Mouse (Mus musculus) MEL (cell line): ENCODE results near the gene Mpzl1. TPM values are rescaled to one million over a fixed set of nuclear protein-coding genes. Genes with fewer than 3 reads are reported as not detected.

Experiments used
- DNase-seq: peaks from one replicate; pipeline ENCODE4 v3.0.0; 2011; ENCODE audit warnings: low read depth, low spot score
- H3K27ac ChIP-seq: 2 replicates; pipeline ENCODE4 v1.5.1; 2012; ENCODE audit warnings: low read depth, mild to moderate bottlenecking, control low read depth, low read length, moderate library complexity; ENCODE audit not compliant: control insufficient read depth
- H3K27me3 ChIP-seq, 2 experiments: fragments of 150-350 bp in 1 of 2; sonication (generic) in 1 of 2; 2 replicates each; pipeline ENCODE4 v1.6.1; 2012; ENCODE audit warnings: low read length in 2 of 2, mild to moderate bottlenecking in 2 of 2, improper control_type of control experiment in 1 of 2, moderate library complexity in 1 of 2; ENCODE audit not compliant: insufficient read depth in 2 of 2, control insufficient read depth in 1 of 2
- H3K36me3 ChIP-seq, 2 experiments: 2 replicates each; pipeline ENCODE4 v1.6.1; 2012 to 2014; ENCODE audit warnings: low read length in 2 of 2, improper control_type of control experiment in 1 of 2, inconsistent platforms in 1 of 2, mild to moderate bottlenecking in 1 of 2; ENCODE audit not compliant: insufficient read depth in 2 of 2, control insufficient read depth in 1 of 2
- H3K4me1 ChIP-seq, 2 experiments: fragments of 150-350 bp in 1 of 2; sonication (generic) in 1 of 2; 2 replicates each; pipeline ENCODE4 v1.6.1; 2012; ENCODE audit warnings: low read length in 2 of 2, improper control_type of control experiment in 1 of 2, mild to moderate bottlenecking in 1 of 2; ENCODE audit not compliant: insufficient read depth in 2 of 2, control insufficient read depth in 1 of 2
- H3K4me3 ChIP-seq, 2 experiments: fragments of 150-350 bp in 1 of 2; sonication (generic) in 1 of 2; 2 replicates each; pipeline ENCODE4 v1.5.1; 2012; ENCODE audit warnings: low read depth in 2 of 2, low read length in 2 of 2, mild to moderate bottlenecking in 2 of 2, moderate library complexity in 2 of 2, control low read depth in 1 of 2, improper control_type of control experiment in 1 of 2; ENCODE audit not compliant: control insufficient read depth in 1 of 2, insufficient read depth in 1 of 2
- H3K79me2 ChIP-seq: 2 replicates; pipeline ENCODE4 v1.6.1; 2012; ENCODE audit warnings: mild to moderate bottlenecking, low read length, moderate library complexity; ENCODE audit not compliant: control insufficient read depth, poor library complexity, insufficient read depth
- H3K9ac ChIP-seq: 2 replicates; pipeline ENCODE4 v1.6.1; 2012; ENCODE audit warnings: low read depth, mild to moderate bottlenecking, control low read depth, low read length, moderate library complexity; ENCODE audit not compliant: control insufficient read depth, poor library complexity, severe bottlenecking
- H3K9me3 ChIP-seq: fragments of 150-350 bp; sonication (generic); replicated peaks from 2 replicates; pipeline ENCODE4 v1.6.1; 2012; ENCODE audit warnings: mild to moderate bottlenecking, low read length, improper control_type of control experiment, moderate library complexity; ENCODE audit not compliant: insufficient read depth
- CHD1 ChIP-seq: IDR thresholded peaks from 2 replicates; pipeline ENCODE4 v1.6.1; 2012; ENCODE audit warnings: low read depth, mild to moderate bottlenecking, inconsistent platforms, low read length, improper control_type of control experiment
- ETS1 ChIP-seq: IDR thresholded peaks from 2 replicates; pipeline ENCODE4 v1.6.1; 2012; ENCODE audit warnings: low read depth, mild to moderate bottlenecking, inconsistent platforms, low read length, improper control_type of control experiment, moderate library complexity
- GABPA ChIP-seq: IDR thresholded peaks from 2 replicates; pipeline ENCODE4 v1.6.1; 2012; ENCODE audit warnings: low read depth, mild to moderate bottlenecking, inconsistent platforms, low read length, improper control_type of control experiment, moderate library complexity
- GATA1 ChIP-seq: IDR thresholded peaks from 2 replicates; pipeline ENCODE4 v1.6.1; 2011; ENCODE audit warnings: low read depth, low read length, improper control_type of control experiment
- HCFC1 ChIP-seq: IDR thresholded peaks from 2 replicates; pipeline ENCODE4 v1.6.1; 2012; ENCODE audit warnings: low read depth, mild to moderate bottlenecking, inconsistent platforms, low read length, improper control_type of control experiment, moderate library complexity
- JUND ChIP-seq: IDR thresholded peaks from 2 replicates; pipeline ENCODE4 v1.6.1; 2011; ENCODE audit warnings: low read depth, mild to moderate bottlenecking, improper control_type of control experiment, low read length
- KAT2A ChIP-seq: conservative IDR thresholded peaks from 2 replicates; pipeline ENCODE4 v1.6.1; 2012; ENCODE audit warnings: low read depth, low read length, improper control_type of control experiment, inconsistent platforms
- MAX ChIP-seq: IDR thresholded peaks from 2 replicates; pipeline ENCODE4 v1.6.1; 2011; ENCODE audit warnings: low read length, improper control_type of control experiment
- MAZ ChIP-seq: IDR thresholded peaks from 2 replicates; pipeline ENCODE4 v1.6.1; 2012; ENCODE audit warnings: low read depth, mild to moderate bottlenecking, inconsistent platforms, low read length, improper control_type of control experiment
- MXI1 ChIP-seq: IDR thresholded peaks from 2 replicates; pipeline ENCODE4 v1.6.1; 2011; ENCODE audit warnings: mild to moderate bottlenecking, low read depth, low read length, improper control_type of control experiment
- MYB ChIP-seq: IDR thresholded peaks from 2 replicates; pipeline ENCODE4 v1.6.1; 2011; ENCODE audit warnings: mild to moderate bottlenecking, low read depth, low read length, improper control_type of control experiment
- NRF1 ChIP-seq: IDR thresholded peaks from 2 replicates; pipeline ENCODE4 v1.6.1; 2014; ENCODE audit warnings: low read depth, mild to moderate bottlenecking, inconsistent platforms, low read length, improper control_type of control experiment, moderate library complexity; ENCODE audit not compliant: poor library complexity, insufficient read depth, severe bottlenecking
- POLR2A ChIP-seq, 2 experiments: IDR thresholded peaks; 2 replicates each; pipeline ENCODE4 v1.6.1; 2011 to 2012; ENCODE audit warnings: low read length in 2 of 2, mild to moderate bottlenecking in 2 of 2, control low read depth in 1 of 2, improper control_type of control experiment in 1 of 2, low read depth in 1 of 2, moderate library complexity in 1 of 2; ENCODE audit not compliant: control insufficient read depth in 1 of 2, insufficient read depth in 1 of 2, poor library complexity in 1 of 2
- POLR2AphosphoS2 ChIP-seq: IDR thresholded peaks from 2 replicates; pipeline ENCODE4 v1.6.1; 2011; ENCODE audit warnings: low read length, improper control_type of control experiment
- RCOR1 ChIP-seq: IDR thresholded peaks from 2 replicates; pipeline ENCODE4 v1.6.1; 2012; ENCODE audit warnings: low read depth, mild to moderate bottlenecking, inconsistent platforms, low read length, improper control_type of control experiment
- SIN3A ChIP-seq: IDR thresholded peaks from 2 replicates; pipeline ENCODE4 v1.6.1; 2012; ENCODE audit warnings: low read length, improper control_type of control experiment, inconsistent platforms
- TCF12 ChIP-seq: IDR thresholded peaks from 2 replicates; pipeline ENCODE4 v1.6.1; 2014; ENCODE audit warnings: low read depth, mild to moderate bottlenecking, inconsistent platforms, low read length, improper control_type of control experiment, moderate library complexity
- USF2 ChIP-seq, 2 experiments: IDR thresholded peaks; 2 replicates each; pipeline ENCODE4 v1.6.1; 2011 to 2012; ENCODE audit warnings: improper control_type of control experiment in 2 of 2, low read length in 2 of 2, borderline replicate concordance in 1 of 2, inconsistent platforms in 1 of 2, low read depth in 1 of 2, mild to moderate bottlenecking in 1 of 2; ENCODE audit not compliant: insufficient read depth in 1 of 2
- ZNF384 ChIP-seq: IDR thresholded peaks from 2 replicates; pipeline ENCODE4 v1.6.1; 2012; ENCODE audit warnings: low read depth, mild to moderate bottlenecking, inconsistent platforms, low read length, improper control_type of control experiment
- polyA plus RNA-seq, 2 experiments: library from polyadenylated mRNA; stranded (reverse) in 1 of 2; unstranded in 1 of 2; fragments of >175 nt in 1 of 2; fragments of >200 nt in 1 of 2; gene quantifications; 2 replicates each; pipeline versions ENCODE4 v1.2.1 to v1.2.4; 2012; ENCODE audit warnings: low replicate concordance in 2 of 2, low read depth in 1 of 2; ENCODE audit not compliant: insufficient read length in 2 of 2, insufficient read depth in 1 of 2, missing spikeins in 1 of 2
- total RNA-seq: library from RNA; depleted of rRNA; stranded (reverse); fragments of 300-350 nt; gene quantifications from 2 replicates; pipeline ENCODE4 v1.2.3, GENCODE M21; 2012

Mpzl1 gene
- total and polyA plus RNA-seq, 3 experiments = 3.2 to 19.8 TPM; not detected in 1

DNA sequence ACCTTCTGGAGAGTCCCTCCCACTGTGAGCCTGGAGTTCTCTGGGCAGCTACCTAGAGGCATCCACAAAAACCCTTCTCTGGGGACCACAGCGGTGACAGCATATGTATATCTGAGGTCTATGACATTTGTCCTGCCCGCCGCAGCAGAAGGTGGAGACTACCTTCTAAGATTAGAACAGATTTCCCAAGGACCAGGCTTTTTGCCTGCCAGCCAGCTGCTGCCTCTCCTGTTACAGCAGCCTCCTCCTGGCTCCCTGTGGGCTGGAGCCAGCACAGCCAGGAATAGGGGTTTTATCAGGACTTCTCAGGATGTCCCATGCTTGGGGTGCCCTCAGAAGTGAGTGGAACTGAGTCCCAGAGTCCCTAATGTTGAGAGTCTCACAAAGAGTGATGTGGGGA, 42.7 kb upstream of the Mpzl1 start:
- TF ChIP-seq HCFC1 (no peak), ZNF384 (no peak), KAT2A (no peak), GABPA (no peak), MYB (no peak), USF2 (IDR thresholded peaks at IDR 0.05; ENCODE audit: borderline replicate concordance in 1 of 2, insufficient read depth in 1 of 2, low read depth in 1 of 2, low read length in 2 of 2) (no peak), POLR2AphosphoS2 (no peak), SIN3A (no peak), ETS1 (no peak), NRF1 (no peak), MXI1 (no peak), JUND (no peak), MAZ (no peak)
- Histone ChIP-seq H3K4me1 (peaks cover 0 to 2% of the 10 kb centered on the region in 2 experiments; a peak in 1 of 4 replicates), H3K9ac (no peak overlapping the region), H3K27me3 (no peaks in the 10 kb centered on the region), H3K4me3 (no peak overlapping the region), H3K79me2 (no peaks in the 10 kb centered on the region), H3K27ac (no peak overlapping the region), H3K9me3 (no peaks in the 10 kb centered on the region), H3K36me3 (no peaks in the 10 kb centered on the region; a peak in 2 of 4 replicates)
- no peak for DNase-seq

DNA sequence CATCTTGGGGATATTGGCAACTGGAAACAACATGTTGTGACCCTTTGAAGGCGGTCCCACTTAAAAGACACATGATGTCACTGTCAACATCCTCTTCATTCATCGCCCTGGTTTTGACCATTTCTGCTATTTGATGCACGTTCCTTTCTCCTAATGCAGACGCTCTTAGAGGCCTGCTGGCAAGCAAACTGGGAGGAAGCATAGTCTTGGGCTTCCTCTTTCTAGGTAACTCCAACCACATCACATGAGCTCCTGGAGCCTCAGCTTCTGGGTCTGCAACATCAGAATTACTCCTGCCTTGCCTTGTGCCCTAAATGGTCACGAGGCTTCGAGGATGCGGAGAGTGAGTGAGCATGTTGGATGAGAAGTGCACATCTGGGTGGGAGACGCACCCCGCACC, 40.8 kb upstream of the Mpzl1 start:
- Histone ChIP-seq H3K9me3 (no peaks in the 10 kb centered on the region), H3K27ac (no peak overlapping the region), H3K79me2 (no peaks in the 10 kb centered on the region), H3K9ac (no peak overlapping the region), H3K4me3 (no peak overlapping the region), H3K36me3 (no peaks in the 10 kb centered on the region; a peak in 2 of 4 replicates), H3K27me3 (no peaks in the 10 kb centered on the region), H3K4me1 (peaks cover 0 to 2% of the 10 kb centered on the region in 2 experiments; a peak in 1 of 4 replicates)
- no peak for DNase-seq
- TF ChIP-seq MYB (no peak), RCOR1 (no peak), CHD1 (no peak), GATA1 (no peak), MAZ (no peak), MAX (no peak), SIN3A (no peak), TCF12 (no peak), USF2 (IDR thresholded peaks at IDR 0.05; ENCODE audit: borderline replicate concordance in 1 of 2, insufficient read depth in 1 of 2, low read depth in 1 of 2, low read length in 2 of 2) (no peak), POLR2A (IDR thresholded peaks at IDR 0.05; ENCODE audit: control insufficient read depth in 1 of 2, insufficient read depth in 1 of 2, low read depth in 1 of 2, low read length in 2 of 2, poor library complexity in 1 of 2) (no peak)
